Mouse (Mus musculus): ENCODE measurements at regions not wholly inside any gene's neighbourhood (a gene's known extent, or its start where the extent isn't known, plus 50 kb on each side); places are given as distances from the start of the nearest gene placed in this dataset.
"Not testable (repeated sequence)": the region's sequence is repeated elsewhere in the genome, so short reads cannot be mapped to it uniquely, and the experiment has no call there.

GRCm38 (mm10) chr14:52801705-52802104, 306.2 kb upstream of the Olfr1507 start:
- not testable (repeated sequence) for H3K9ac ChIP-seq (replicated peaks; ENCODE audit: low read length); H3K36me3 ChIP-seq (replicated peaks; ENCODE audit: control insufficient read depth, insufficient read depth, low read depth, low read length); H3K27me3 ChIP-seq (ENCODE audit: control insufficient read depth, insufficient read depth, low read length); H3K4me2 ChIP-seq (ENCODE audit: low read depth, low read length); H3K4me3 ChIP-seq (ENCODE audit: low read depth, low read length); ATAC-seq (replicated peaks; ENCODE audit: insufficient number of reproducible peaks, low FRiP score, low TSS enrichment, low read depth); H3K4me1 ChIP-seq (ENCODE audit: control insufficient read depth, insufficient read depth, low read length); H3K9me3 ChIP-seq (replicated peaks; ENCODE audit: control insufficient read depth, low read length); H3K27ac ChIP-seq (replicated peaks; ENCODE audit: low read depth, low read length); DNase-seq (ENCODE audit: low spot score)
- WGBS: 68% methylated on average over 2 of the region's 2 CpGs

GRCm38 (mm10) chr14:52792600-52792999, 297.1 kb upstream of the Olfr1507 start:
- H3K27me3 ChIP-seq (ENCODE audit: control insufficient read depth, insufficient read depth, low read length); H3K27ac ChIP-seq (replicated peaks; ENCODE audit: low read depth, low read length); DNase-seq (ENCODE audit: low spot score); H3K9me3 ChIP-seq (replicated peaks; ENCODE audit: control insufficient read depth, low read length); H3K4me2 ChIP-seq (ENCODE audit: low read depth, low read length); H3K9ac ChIP-seq (replicated peaks; ENCODE audit: low read length); H3K4me1 ChIP-seq (ENCODE audit: control insufficient read depth, insufficient read depth, low read length); ATAC-seq (replicated peaks; ENCODE audit: insufficient number of reproducible peaks, low FRiP score, low TSS enrichment, low read depth); H3K4me3 ChIP-seq (ENCODE audit: low read depth, low read length); H3K36me3 ChIP-seq (replicated peaks; ENCODE audit: control insufficient read depth, insufficient read depth, low read depth, low read length): not testable (repeated sequence)
- no CpG with 5 or more reads among the region's 9 CpGs for WGBS

GRCm38 (mm10) chr14:52791828-52792227, 296.3 kb upstream of the Olfr1507 start:
- H3K4me3 ChIP-seq (ENCODE audit: low read depth, low read length); ATAC-seq (replicated peaks; ENCODE audit: insufficient number of reproducible peaks, low FRiP score, low TSS enrichment, low read depth); H3K4me2 ChIP-seq (ENCODE audit: low read depth, low read length); H3K27me3 ChIP-seq (ENCODE audit: control insufficient read depth, insufficient read depth, low read length); H3K9ac ChIP-seq (replicated peaks; ENCODE audit: low read length); H3K27ac ChIP-seq (replicated peaks; ENCODE audit: low read depth, low read length); H3K36me3 ChIP-seq (replicated peaks; ENCODE audit: control insufficient read depth, insufficient read depth, low read depth, low read length); H3K4me1 ChIP-seq (ENCODE audit: control insufficient read depth, insufficient read depth, low read length); DNase-seq (ENCODE audit: low spot score); H3K9me3 ChIP-seq (replicated peaks; ENCODE audit: control insufficient read depth, low read length): not testable (repeated sequence)
- WGBS: 41% methylated on average over 6 of the region's 6 CpGs

GRCm38 (mm10) chr14:52782832-52783231, 287.3 kb upstream of the Olfr1507 start:
- not testable (repeated sequence) for H3K9me3 ChIP-seq (replicated peaks; ENCODE audit: control insufficient read depth, low read length); H3K4me2 ChIP-seq (ENCODE audit: low read depth, low read length); H3K4me1 ChIP-seq (ENCODE audit: control insufficient read depth, insufficient read depth, low read length); H3K27ac ChIP-seq (replicated peaks; ENCODE audit: low read depth, low read length); DNase-seq (ENCODE audit: low spot score); H3K27me3 ChIP-seq (ENCODE audit: control insufficient read depth, insufficient read depth, low read length); H3K4me3 ChIP-seq (ENCODE audit: low read depth, low read length); H3K9ac ChIP-seq (replicated peaks; ENCODE audit: low read length); ATAC-seq (replicated peaks; ENCODE audit: insufficient number of reproducible peaks, low FRiP score, low TSS enrichment, low read depth); H3K36me3 ChIP-seq (replicated peaks; ENCODE audit: control insufficient read depth, insufficient read depth, low read depth, low read length)
- WGBS: 86% methylated on average over 4 of the region's 4 CpGs

- DNase-seq (ENCODE audit: low spot score); H3K36me3 ChIP-seq (replicated peaks; ENCODE audit: control insufficient read depth, insufficient read depth, low read depth, low read length); H3K27me3 ChIP-seq (ENCODE audit: control insufficient read depth, insufficient read depth, low read length); H3K27ac ChIP-seq (replicated peaks; ENCODE audit: low read depth, low read length); H3K9ac ChIP-seq (replicated peaks; ENCODE audit: low read length); H3K4me1 ChIP-seq (ENCODE audit: control insufficient read depth, insufficient read depth, low read length); H3K9me3 ChIP-seq (replicated peaks; ENCODE audit: control insufficient read depth, low read length); H3K4me3 ChIP-seq (ENCODE audit: low read depth, low read length); ATAC-seq (replicated peaks; ENCODE audit: insufficient number of reproducible peaks, low FRiP score, low TSS enrichment, low read depth); H3K4me2 ChIP-seq (ENCODE audit: low read depth, low read length): not testable (repeated sequence)
- WGBS: 85% methylated on average over 2 of the region's 2 CpGs
These were observed 280.3 kb upstream of the Olfr1507 start for GRCm38 (mm10) chr14:52775816-52776215.

GRCm38 (mm10) chr14:52769450-52769849, 273.9 kb upstream of the Olfr1507 start:
- not testable (repeated sequence) for H3K9me3 ChIP-seq (replicated peaks; ENCODE audit: control insufficient read depth, low read length); DNase-seq (ENCODE audit: low spot score); H3K4me2 ChIP-seq (ENCODE audit: low read depth, low read length); H3K9ac ChIP-seq (replicated peaks; ENCODE audit: low read length); H3K4me3 ChIP-seq (ENCODE audit: low read depth, low read length); ATAC-seq (replicated peaks; ENCODE audit: insufficient number of reproducible peaks, low FRiP score, low TSS enrichment, low read depth); H3K27ac ChIP-seq (replicated peaks; ENCODE audit: low read depth, low read length); H3K36me3 ChIP-seq (replicated peaks; ENCODE audit: control insufficient read depth, insufficient read depth, low read depth, low read length); H3K4me1 ChIP-seq (ENCODE audit: control insufficient read depth, insufficient read depth, low read length); H3K27me3 ChIP-seq (ENCODE audit: control insufficient read depth, insufficient read depth, low read length)
- no CpG with 5 or more reads among the region's 1 CpGs for WGBS

- H3K27me3 ChIP-seq (ENCODE audit: control insufficient read depth, insufficient read depth, low read length); ATAC-seq (replicated peaks; ENCODE audit: insufficient number of reproducible peaks, low FRiP score, low TSS enrichment, low read depth); H3K27ac ChIP-seq (replicated peaks; ENCODE audit: low read depth, low read length); H3K9me3 ChIP-seq (replicated peaks; ENCODE audit: control insufficient read depth, low read length); H3K4me1 ChIP-seq (ENCODE audit: control insufficient read depth, insufficient read depth, low read length); H3K9ac ChIP-seq (replicated peaks; ENCODE audit: low read length); H3K4me2 ChIP-seq (ENCODE audit: low read depth, low read length); H3K36me3 ChIP-seq (replicated peaks; ENCODE audit: control insufficient read depth, insufficient read depth, low read depth, low read length); H3K4me3 ChIP-seq (ENCODE audit: low read depth, low read length); DNase-seq (ENCODE audit: low spot score): not testable (repeated sequence)
- WGBS: 54% methylated on average over 1 of the region's 1 CpGs
These were observed 256.6 kb upstream of the Olfr1507 start for GRCm38 (mm10) chr14:52752159-52752558.

GRCm38 (mm10) chr14:52726680-52727079, 231.1 kb upstream of the Olfr1507 start:
- H3K4me3 ChIP-seq (ENCODE audit: low read depth, low read length); H3K4me1 ChIP-seq (ENCODE audit: control insufficient read depth, insufficient read depth, low read length); DNase-seq (ENCODE audit: low spot score); H3K36me3 ChIP-seq (replicated peaks; ENCODE audit: control insufficient read depth, insufficient read depth, low read depth, low read length); ATAC-seq (replicated peaks; ENCODE audit: insufficient number of reproducible peaks, low FRiP score, low TSS enrichment, low read depth); H3K27me3 ChIP-seq (ENCODE audit: control insufficient read depth, insufficient read depth, low read length); H3K4me2 ChIP-seq (ENCODE audit: low read depth, low read length); H3K9ac ChIP-seq (replicated peaks; ENCODE audit: low read length); H3K9me3 ChIP-seq (replicated peaks; ENCODE audit: control insufficient read depth, low read length); H3K27ac ChIP-seq (replicated peaks; ENCODE audit: low read depth, low read length): not testable (repeated sequence)
- 63% methylated on average over 2 of the region's 3 CpGs for whole genome bisulfite sequencing

Measured in embryonic facial prominence, embryonic 11.5 days (tissue).